Mouse (Mus musculus): ENCODE results near the gene Tas2r135.

- TF ChIP-seq POLR2A (IDR thresholded peaks at IDR 0.05; ENCODE audit: insufficient read depth, low read depth, low read length) (no peak), CTCF (IDR thresholded peaks at IDR 0.05) (no peak)
These were observed 39.3 kb downstream of the Tas2r135 start for GRCm38 (mm10) chr6:42444491-42444890.
